Mouse (Mus musculus): Measurements from ENCODE around the gene Nisch.

DNA sequence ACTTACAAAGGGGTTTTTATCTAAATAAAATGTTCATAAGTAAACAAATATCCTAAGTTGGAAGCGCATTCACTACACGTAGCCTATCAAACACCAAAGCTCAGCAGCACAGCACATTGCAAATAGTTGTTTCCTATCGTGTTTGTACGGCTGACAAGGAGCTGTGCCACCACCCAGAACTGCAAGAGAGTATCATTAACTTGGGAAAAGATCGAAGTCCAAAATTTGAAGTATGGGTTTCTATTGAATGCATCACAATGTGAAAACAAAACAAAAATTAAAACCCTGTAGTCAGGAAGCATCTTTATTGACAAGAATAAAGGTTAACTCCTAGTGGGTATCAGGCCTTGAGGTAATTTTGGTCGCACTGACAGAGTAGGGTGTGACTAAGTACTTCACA lies 31.6 kb upstream of the Nisch start:
- TF ChIP-seq POLR2A (IDR thresholded peaks at IDR 0.05; ENCODE audit: borderline replicate concordance, low read depth, low read length) = no peak
- TF ChIP-seq CTCF (IDR thresholded peaks at IDR 0.05; ENCODE audit: low read depth, low read length) = no peak
